Mouse (Mus musculus) NIH3T3 (cell line): ENCODE measurements around the gene Ahnak.
"Not testable (repeated sequence)": the region's sequence is repeated elsewhere in the genome, so short reads cannot be mapped to it uniquely, and the experiment has no call there.

Experiments
- DNase-seq: peaks from one replicate; pipeline ENCODE4 v3.0.0-alpha.2; 2012; ENCODE audit warnings: low read depth

Ahnak gene

DNA sequence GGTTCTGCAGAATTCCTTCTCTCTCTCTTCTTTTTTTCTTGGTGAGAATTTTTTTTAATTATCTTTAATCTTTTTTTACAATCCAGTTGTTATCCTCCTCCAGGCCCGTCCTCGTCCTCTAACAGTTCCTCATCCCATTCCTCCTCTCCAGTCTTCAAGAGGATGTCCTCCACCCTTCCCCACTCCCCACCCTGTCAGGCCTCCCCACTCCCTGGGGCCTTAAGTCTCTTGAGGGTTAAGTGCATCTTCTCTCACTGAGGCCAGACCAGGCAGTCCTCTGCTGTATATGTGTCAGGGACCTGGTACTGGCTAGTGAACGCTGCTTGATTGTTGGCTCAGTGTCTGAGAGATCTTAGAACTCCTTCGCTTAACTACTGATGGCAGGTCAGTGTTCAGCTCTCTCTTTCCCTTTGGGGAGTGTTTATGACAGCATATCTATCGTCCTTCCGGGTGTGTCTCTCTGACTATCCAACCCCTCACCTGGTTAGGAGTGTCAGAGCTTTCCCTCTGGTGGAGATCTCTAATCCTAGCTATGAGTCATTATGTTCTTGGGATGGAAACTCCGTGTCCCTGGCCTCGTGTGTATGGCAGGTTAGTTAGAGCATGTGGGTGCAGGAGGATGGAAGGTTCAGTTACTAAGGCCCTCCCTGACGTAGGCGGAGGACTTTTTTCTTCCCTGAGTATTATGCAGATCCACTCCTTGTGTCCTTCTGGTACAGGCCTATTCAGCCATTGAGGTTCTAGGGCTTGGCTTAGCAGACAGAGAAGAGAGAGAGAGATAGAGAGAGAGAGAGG, 5.9 kb downstream of the Ahnak start:
- no peak for DNase-seq

- DNase-seq, result peak; percentile 72
Measured at GRCm38 (mm10) chr19:8996601-8997000, 7.5 kb downstream of the Ahnak start.

DNA sequence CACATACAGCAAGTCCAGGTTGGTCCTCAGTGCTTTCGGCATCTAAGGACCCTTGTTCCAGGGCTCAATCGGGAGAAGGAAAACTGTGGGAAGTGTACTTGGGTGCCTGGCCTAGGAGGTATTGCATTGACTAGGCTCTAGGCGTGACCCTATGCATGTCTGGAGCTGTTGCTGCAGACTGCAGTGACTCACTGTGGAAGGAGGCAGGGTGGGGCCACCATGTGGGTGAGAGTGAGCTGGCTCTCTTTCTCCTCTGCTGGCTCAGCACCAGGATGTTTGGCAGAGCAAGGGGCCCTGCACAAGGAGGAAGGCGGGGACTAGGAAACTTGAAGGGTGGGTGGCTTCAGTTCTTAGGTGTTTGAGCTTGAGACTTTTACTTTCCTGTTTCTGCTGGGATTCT, 8.5 kb downstream of the Ahnak start:
- DNase-seq, result peak; percentile 98

GRCm38 (mm10) chr19:8998546-8998945, 9.5 kb downstream of the Ahnak start:
- DNase-seq, result no peak

- peak; percentile 43 for DNase-seq
Measured at GRCm38 (mm10) chr19:8999223-8999622, 10.1 kb downstream of the Ahnak start.

DNA sequence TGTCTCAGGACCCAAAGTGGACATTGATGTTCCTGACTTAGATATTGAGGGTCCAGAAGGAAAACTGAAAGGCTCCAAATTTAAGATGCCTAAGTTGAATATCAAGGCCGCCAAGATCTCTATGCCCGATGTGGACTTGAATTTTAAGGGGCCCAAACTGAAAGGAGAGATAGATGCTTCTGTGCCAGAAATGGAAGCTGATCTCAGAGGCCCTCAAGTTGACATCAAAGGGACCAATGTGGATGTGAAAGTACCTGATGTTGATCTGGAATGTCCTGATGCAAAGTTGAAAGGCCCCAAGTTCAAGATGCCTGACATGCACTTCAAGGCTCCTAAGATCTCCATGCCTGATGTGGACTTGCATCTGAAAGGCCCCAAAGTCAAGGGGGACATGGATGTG, 17.8 kb downstream of the Ahnak start:
- not testable (repeated sequence) for DNase-seq

DNA sequence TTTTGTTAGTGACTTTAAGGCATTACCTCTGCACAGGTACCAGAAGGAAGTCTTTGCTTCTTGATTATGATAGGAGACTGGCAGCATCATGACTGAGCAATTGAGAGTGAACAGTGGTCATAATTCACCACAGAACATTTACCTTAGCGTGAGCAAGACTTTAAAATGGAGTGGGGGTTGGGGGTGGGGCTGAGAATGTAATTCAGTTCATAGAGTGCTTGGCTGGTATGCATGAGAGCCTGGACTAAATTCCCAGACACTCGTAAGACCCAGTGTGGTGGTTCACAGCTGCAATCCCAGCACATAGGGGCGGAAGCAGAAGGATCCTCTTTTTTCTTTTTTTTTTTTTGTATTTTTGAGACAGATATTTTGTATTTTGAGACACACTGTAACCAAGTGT, 30.2 kb downstream of the Ahnak start:
- DNase-seq, result no peak

DNA sequence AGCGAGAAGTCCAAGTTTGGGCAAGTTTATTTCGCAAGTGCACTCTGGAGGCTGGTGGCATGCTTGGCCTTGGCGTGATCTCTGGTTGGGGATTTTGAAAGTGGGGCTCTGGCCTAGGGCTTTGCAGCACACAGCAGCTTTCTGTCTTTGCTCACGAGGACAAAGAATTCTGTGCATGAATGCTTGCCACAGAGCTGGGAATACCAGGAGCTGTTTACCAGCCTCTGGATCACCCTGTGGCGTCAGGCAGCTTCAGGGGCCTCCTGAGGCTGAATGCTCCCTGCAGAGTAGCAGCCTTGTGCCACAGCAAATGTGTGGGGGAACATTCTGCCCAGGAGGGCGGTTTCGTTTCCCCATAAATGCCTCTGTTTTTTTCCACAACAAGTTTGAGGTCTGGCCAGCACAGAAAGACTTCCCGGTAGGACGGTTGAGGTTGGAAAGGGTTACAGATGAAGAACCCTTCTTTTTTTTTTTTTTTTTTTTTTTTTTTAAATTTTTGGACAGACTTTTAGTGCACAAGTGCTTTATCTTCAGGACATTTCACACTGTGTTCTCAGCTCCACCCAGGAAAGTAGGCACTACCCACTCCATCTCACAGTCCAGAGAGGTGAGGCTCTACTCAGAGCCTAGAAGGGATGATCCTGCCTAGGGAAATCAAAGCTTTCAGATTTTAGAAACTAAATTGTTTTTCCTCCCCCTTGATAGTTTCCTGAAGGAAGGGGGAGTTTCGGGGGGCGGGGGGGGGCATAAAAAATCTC, 34.1 kb downstream of the Ahnak start:
- DNase-seq, result peak; percentile 78

GRCm38 (mm10) chr19:9025562-9026257, 36.6 kb downstream of the Ahnak start:
- DNase-seq, result no peak

GRCm38 (mm10) chr19:9026634-9027033, 37.5 kb downstream of the Ahnak start:
- DNase-seq, result peak; percentile 46

GRCm38 (mm10) chr19:9027795-9028194, 38.7 kb downstream of the Ahnak start:
- DNase-seq, result no peak

DNA sequence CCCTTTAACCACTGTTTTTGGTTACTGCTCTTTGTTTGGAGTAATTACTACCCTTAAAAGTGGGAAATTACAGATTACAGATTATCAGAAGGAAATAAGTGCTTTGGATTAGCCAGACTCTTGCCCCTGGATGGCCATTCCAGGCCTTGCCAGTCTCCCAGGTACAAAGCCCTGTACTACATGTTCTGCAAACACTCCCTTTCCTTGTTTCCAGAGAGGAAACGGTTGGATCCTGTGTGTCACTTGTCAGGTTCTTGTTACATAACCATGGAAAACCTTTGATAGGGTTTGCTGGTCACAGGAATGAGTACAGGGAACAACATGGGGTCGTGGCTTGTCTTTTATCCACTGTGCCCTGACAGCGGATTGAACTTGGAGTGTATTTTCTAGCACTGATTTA, 39.3 kb downstream of the Ahnak start:
- DNase-seq, result no peak

- DNase-seq, result peak; percentile 57
Measured at GRCm38 (mm10) chr19:9029640-9030262, 40.7 kb downstream of the Ahnak start.

- DNase-seq, result no peak
Measured at GRCm38 (mm10) chr19:9032502-9033129, 43.5 kb downstream of the Ahnak start.

GRCm38 (mm10) chr19:9033412-9034340, 44.6 kb downstream of the Ahnak start:
- peak; percentile 57 for DNase-seq

- peak; percentile 57 for DNase-seq
Measured at GRCm38 (mm10) chr19:9034480-9034879, 45.4 kb downstream of the Ahnak start.

DNA sequence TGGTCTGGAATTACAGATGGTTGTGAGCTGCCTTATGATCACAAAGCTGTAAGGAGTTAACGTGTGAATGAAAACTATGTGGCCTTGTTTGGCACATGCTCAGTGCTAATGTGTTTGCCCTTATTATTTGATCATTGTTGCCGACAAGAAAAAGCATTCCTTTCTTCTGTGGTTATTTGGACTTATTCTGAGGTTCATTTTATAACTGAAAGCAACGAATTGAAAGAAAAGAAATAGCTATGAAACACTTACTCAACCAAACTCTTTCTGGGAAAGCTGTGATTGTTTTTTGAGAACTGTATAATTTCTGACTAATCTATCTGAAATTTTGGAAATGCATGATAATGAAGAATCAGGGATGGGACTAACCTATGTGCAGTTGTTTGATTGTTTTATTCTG, 46.0 kb downstream of the Ahnak start:
- DNase-seq, result no peak

- no peak for DNase-seq
Measured at GRCm38 (mm10) chr19:9038136-9038535, 49.1 kb downstream of the Ahnak start.

- DNase-seq, result no peak
Measured at GRCm38 (mm10) chr19:9039266-9039665, 50.2 kb downstream of the Ahnak start.

GRCm38 (mm10) chr19:9039928-9040327, 50.8 kb downstream of the Ahnak start:
- peak; percentile 78 for DNase-seq

GRCm38 (mm10) chr19:9040649-9041048, 51.6 kb downstream of the Ahnak start:
- no peak for DNase-seq
